Mouse (Mus musculus): ENCODE data around the gene Gcm2. TPM values are rescaled to one million over a fixed set of nuclear protein-coding genes. Genes with fewer than 3 reads are reported as not detected.

Gene Gcm2
- polyA plus RNA-seq, 1 experiment from 2014 or later: not detected

- H3K4me1 ChIP-seq: peaks cover 8% of the 10 kb centered on the region; the same call in 1 of the 2 replicates
- H3K9me3 ChIP-seq (replicated peaks): no peaks in the 10 kb centered on the region
- 51% methylated on average over 5 of the region's 5 CpGs for WGBS
- H3K36me3 ChIP-seq: no peaks in the 10 kb centered on the region
- H3K9ac ChIP-seq: no peak overlapping the region
- no peak for ATAC-seq (ENCODE audit: insufficient number of reproducible peaks, low FRiP score, low TSS enrichment, low read depth)
- H3K27me3 ChIP-seq: peaks cover 23% of the 10 kb centered on the region
- H3K4me3 ChIP-seq (replicated peaks): peak overlapping the region; percentile 51; the same call in 1 of the 2 replicates
- H3K27ac ChIP-seq (replicated peaks): no peak overlapping the region
- H3K4me2 ChIP-seq (replicated peaks): peak overlapping the region; percentile 91
These were observed 31.0 kb downstream of the Gcm2 start for GRCm38 (mm10) chr13:41079859-41080258.

GRCm38 (mm10) chr13:41079421-41079780, 31.4 kb downstream of the Gcm2 start, which contains the start of gene Mak:
Mak (minus strand) TSS chr13:41079706.
- H3K4me3 ChIP-seq (replicated peaks): peak within 1 kb of the TSS; percentile 51
- H3K9me3 ChIP-seq (replicated peaks): no peaks in the 10 kb centered on the region
- H3K4me1 ChIP-seq: peaks cover 8% of the 10 kb centered on the region; the same call in 1 of the 2 replicates
- no peak within 1 kb of the TSS for H3K27ac ChIP-seq (replicated peaks)
- H3K27me3 ChIP-seq: peaks cover 23% of the 10 kb centered on the region
- H3K9ac ChIP-seq: no peak within 1 kb of the TSS
- WGBS: under 1% methylated on average over 40 of the region's 40 CpGs
- peak within 1 kb of the TSS; percentile 91 for H3K4me2 ChIP-seq (replicated peaks)
- H3K36me3 ChIP-seq: no peaks in the 10 kb centered on the region
- ATAC-seq (ENCODE audit: insufficient number of reproducible peaks, low FRiP score, low TSS enrichment, low read depth): peak; percentile 85

GRCm38 (mm10) chr13:41078690-41079420, 32.0 kb downstream of the Gcm2 start:
- peaks cover 23% of the 10 kb centered on the region for H3K27me3 ChIP-seq
- 8% methylated on average over 24 of the region's 24 CpGs for WGBS
- H3K9ac ChIP-seq: no peak overlapping the region
- H3K4me3 ChIP-seq (replicated peaks): peak overlapping the region; percentile 51
- H3K4me1 ChIP-seq: peaks cover 8% of the 10 kb centered on the region; the same call in 1 of the 2 replicates
- H3K36me3 ChIP-seq: no peaks in the 10 kb centered on the region
- H3K9me3 ChIP-seq (replicated peaks): no peaks in the 10 kb centered on the region
- no peak overlapping the region for H3K27ac ChIP-seq (replicated peaks)
- H3K4me2 ChIP-seq (replicated peaks): peak overlapping the region; percentile 91
- ATAC-seq (ENCODE audit: insufficient number of reproducible peaks, low FRiP score, low TSS enrichment, low read depth): no peak; the same call in 1 of the 2 replicates

- no peak overlapping the region for H3K4me2 ChIP-seq (replicated peaks)
- no peak for ATAC-seq (ENCODE audit: insufficient number of reproducible peaks, low FRiP score, low TSS enrichment, low read depth)
- H3K4me3 ChIP-seq (replicated peaks): no peak overlapping the region
- H3K27me3 ChIP-seq: peaks cover 23% of the 10 kb centered on the region
- H3K9ac ChIP-seq: no peak overlapping the region
- H3K27ac ChIP-seq (replicated peaks): no peak overlapping the region
- WGBS: 62% methylated on average over 9 of the region's 9 CpGs
- no peaks in the 10 kb centered on the region for H3K9me3 ChIP-seq (replicated peaks)
- no peaks in the 10 kb centered on the region for H3K36me3 ChIP-seq
- H3K4me1 ChIP-seq: peaks cover 8% of the 10 kb centered on the region; the same call in 1 of the 2 replicates
These were observed 32.9 kb downstream of the Gcm2 start for GRCm38 (mm10) chr13:41077921-41078320.

- no peak overlapping the region for H3K27ac ChIP-seq (replicated peaks)
- no peak overlapping the region for H3K4me2 ChIP-seq (replicated peaks)
- H3K4me3 ChIP-seq (replicated peaks): no peak overlapping the region
- no peaks in the 10 kb centered on the region for H3K9me3 ChIP-seq (replicated peaks)
- peaks cover 16% of the 10 kb centered on the region for H3K27me3 ChIP-seq
- H3K4me1 ChIP-seq: peaks cover under 1% of the 10 kb centered on the region; the same call in 1 of the 2 replicates
- H3K36me3 ChIP-seq: no peaks in the 10 kb centered on the region
- no peak for ATAC-seq (ENCODE audit: insufficient number of reproducible peaks, low FRiP score, low TSS enrichment, low read depth)
- H3K9ac ChIP-seq: no peak overlapping the region
- 71% methylated on average over 5 of the region's 5 CpGs for WGBS
These were observed 37.0 kb downstream of the Gcm2 start for GRCm38 (mm10) chr13:41073819-41074218.

- Histone ChIP-seq H3K4me2 (replicated peaks) (no peak overlapping the region), H3K27ac (replicated peaks) (no peak overlapping the region), H3K4me3 (replicated peaks) (no peak overlapping the region), H3K27me3 (0 out of 2 replicates have a peak, but pooled peaks cover under 1% of the 10 kb centered on the region), H3K36me3 (no peaks in the 10 kb centered on the region), H3K9me3 (replicated peaks) (no peaks in the 10 kb centered on the region), H3K9ac (no peak overlapping the region), H3K4me1 (no peaks in the 10 kb centered on the region)
- no peak for ATAC-seq (ENCODE audit: insufficient number of reproducible peaks, low FRiP score, low TSS enrichment, low read depth)
- WGBS: 90% methylated on average over 11 of the region's 11 CpGs
These were observed 39.2 kb downstream of the Gcm2 start for GRCm38 (mm10) chr13:41071617-41072016.

- no peak overlapping the region for H3K4me3 ChIP-seq (replicated peaks)
- no peak overlapping the region for H3K9ac ChIP-seq
- WGBS: 90% methylated on average over 4 of the region's 4 CpGs
- H3K4me2 ChIP-seq (replicated peaks): no peak overlapping the region
- H3K4me1 ChIP-seq: no peaks in the 10 kb centered on the region
- H3K27me3 ChIP-seq: no peaks in the 10 kb centered on the region
- H3K36me3 ChIP-seq: no peaks in the 10 kb centered on the region
- no peaks in the 10 kb centered on the region for H3K9me3 ChIP-seq (replicated peaks)
- H3K27ac ChIP-seq (replicated peaks): no peak overlapping the region
- no peak for ATAC-seq (ENCODE audit: insufficient number of reproducible peaks, low FRiP score, low TSS enrichment, low read depth)
These were observed 43.2 kb downstream of the Gcm2 start for GRCm38 (mm10) chr13:41067618-41068017.

- Histone ChIP-seq H3K9me3 (replicated peaks) (no peaks in the 10 kb centered on the region), H3K27me3 (no peaks in the 10 kb centered on the region), H3K36me3 (no peaks in the 10 kb centered on the region), H3K4me2 (replicated peaks) (no peak overlapping the region), H3K4me3 (replicated peaks) (no peak overlapping the region), H3K9ac (no peak overlapping the region), H3K4me1 (no peaks in the 10 kb centered on the region), H3K27ac (replicated peaks) (no peak overlapping the region)
- WGBS: 67% methylated on average over 5 of the region's 5 CpGs
- ATAC-seq (ENCODE audit: insufficient number of reproducible peaks, low FRiP score, low TSS enrichment, low read depth): no peak
These were observed 58.9 kb downstream of the Gcm2 start for GRCm38 (mm10) chr13:41051965-41052364.

Other genes starting within 250 kb of the Gcm2 start
- 56.2 and 58.7 TPM in 2 replicates for gene Pak1ip1, start 110.0 kb downstream of the Gcm2 start, polyA plus RNA-seq (2015; fragmentation: Nextera tagmentation; extraction: Ambion mirVana)
- 192 and 201 TPM in 2 replicates for gene Tmem14c, start 94.7 kb downstream of the Gcm2 start, polyA plus RNA-seq (2015; fragmentation: Nextera tagmentation; extraction: Ambion mirVana)
- 1.7 and 3.8 TPM in 2 replicates for gene Mak, start 31.3 kb downstream of the Gcm2 start, polyA plus RNA-seq (2015; fragmentation: Nextera tagmentation; extraction: Ambion mirVana)
- not detected in 2 replicates for gene Sycp2l, start 3.3 kb upstream of the Gcm2 start, polyA plus RNA-seq (2015; fragmentation: Nextera tagmentation; extraction: Ambion mirVana)
- 3.0 and 4.1 TPM in 2 replicates for gene Elovl2, start 109.4 kb upstream of the Gcm2 start, polyA plus RNA-seq (2015; fragmentation: Nextera tagmentation; extraction: Ambion mirVana)
- 16.1 and 16.2 TPM in 2 replicates for gene Smim13, start 138.8 kb upstream of the Gcm2 start, polyA plus RNA-seq (2015; fragmentation: Nextera tagmentation; extraction: Ambion mirVana)
- not detected in 2 replicates for gene Gm17364, start 162.9 kb upstream of the Gcm2 start, polyA plus RNA-seq (2015; fragmentation: Nextera tagmentation; extraction: Ambion mirVana)